Mouse (Mus musculus) liver, postnatal 0 days (tissue): ENCODE data around the gene Magi2.

Experiments
- CTCF ChIP-seq: sonication (generic); IDR thresholded peaks from 2 replicates; pipeline ENCODE4 v1.5.1; 2016; ENCODE audit warnings: antibody characterized with exemption, low read depth
- EP300 ChIP-seq: IDR thresholded peaks from 2 replicates; pipeline ENCODE4 v1.6.1; 2016; ENCODE audit warnings: antibody characterized with exemption, low read depth, mild to moderate bottlenecking

DNA sequence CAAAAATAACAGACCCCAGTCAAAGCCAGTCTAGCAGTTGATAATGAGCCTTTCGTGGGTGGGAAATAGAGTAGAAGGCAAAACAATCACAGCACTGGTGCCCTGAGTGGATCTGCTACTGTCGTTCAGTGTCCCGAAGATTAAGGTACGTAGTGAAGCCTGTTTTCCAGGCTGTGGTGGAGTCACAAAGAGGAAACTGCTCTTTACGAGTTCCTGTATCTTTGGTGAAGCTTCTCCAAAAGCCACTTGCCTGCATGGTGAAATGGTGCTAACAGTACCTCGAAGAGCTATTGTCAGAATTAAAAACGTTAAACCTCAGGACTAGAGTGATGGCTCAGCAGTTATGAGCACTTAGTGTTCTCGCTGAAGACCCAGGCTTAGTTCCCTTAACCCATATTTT, 674.8 kb downstream of the Magi2 start:
- TF ChIP-seq CTCF (no peak), EP300 (no peak)
